Mouse (Mus musculus): ENCODE measurements at regions not wholly inside any gene's neighbourhood (a gene's known extent, or its start where the extent isn't known, plus 50 kb on each side); places are given as distances from the start of the nearest gene placed in this dataset.

- DNase-seq (ENCODE audit: inconsistent ontology term) = no peak
Measured at GRCm38 (mm10) chr14:67181586-67181985, 1172.6 kb upstream of the Gulo start.

DNA sequence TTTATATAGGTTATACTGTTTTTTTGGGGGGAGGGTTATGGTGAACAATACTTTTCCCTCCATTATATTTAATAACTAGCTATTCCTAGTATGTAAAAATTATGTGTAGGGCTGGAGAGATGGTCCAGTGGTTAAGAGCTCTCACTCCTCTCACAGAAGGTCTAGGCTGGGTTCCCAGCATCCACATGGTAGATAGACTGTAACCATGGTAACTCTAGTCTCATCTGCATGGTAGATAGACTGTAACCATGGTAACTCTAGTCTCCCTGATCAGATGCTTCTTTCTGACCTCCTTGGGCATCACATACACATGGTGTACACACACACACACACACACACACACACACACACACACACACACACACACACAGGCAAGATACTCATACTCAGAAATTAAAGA, 1170.5 kb upstream of the Gulo start:
- DNase-seq (ENCODE audit: inconsistent ontology term) = no peak

GRCm38 (mm10) chr14:67178329-67179039, 1169.5 kb upstream of the Gulo start:
- no peak for DNase-seq (ENCODE audit: inconsistent ontology term)

GRCm38 (mm10) chr14:67176672-67177071, 1167.7 kb upstream of the Gulo start:
- no peak for DNase-seq (ENCODE audit: inconsistent ontology term)

- DNase-seq (ENCODE audit: inconsistent ontology term) = no peak
Measured at GRCm38 (mm10) chr14:67176100-67176499, 1167.1 kb upstream of the Gulo start.

DNA sequence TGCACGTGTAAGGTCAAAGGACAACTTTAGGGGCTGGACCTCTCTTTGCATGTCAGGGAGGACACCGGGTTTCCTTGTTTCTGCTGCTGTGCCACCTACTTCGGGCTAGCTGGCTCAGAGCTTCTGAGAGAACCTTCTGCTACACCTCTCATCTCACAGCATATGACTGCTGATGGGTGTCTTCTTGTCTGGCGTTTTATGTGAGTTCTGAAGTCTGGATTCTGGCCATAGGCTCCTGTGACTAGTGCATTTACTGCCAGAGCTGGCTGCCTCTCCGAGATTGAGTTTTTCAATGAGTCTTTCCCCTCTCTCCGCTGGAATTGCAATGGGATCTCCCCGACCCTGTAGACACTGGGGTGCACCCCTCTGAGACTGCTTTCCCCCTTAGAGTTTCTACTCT, 1165.9 kb upstream of the Gulo start:
- DNase-seq (ENCODE audit: inconsistent ontology term) = no peak

- DNase-seq (ENCODE audit: inconsistent ontology term) = peak; percentile 43
Measured at GRCm38 (mm10) chr14:67170801-67171200, 1161.8 kb upstream of the Gulo start.

DNA sequence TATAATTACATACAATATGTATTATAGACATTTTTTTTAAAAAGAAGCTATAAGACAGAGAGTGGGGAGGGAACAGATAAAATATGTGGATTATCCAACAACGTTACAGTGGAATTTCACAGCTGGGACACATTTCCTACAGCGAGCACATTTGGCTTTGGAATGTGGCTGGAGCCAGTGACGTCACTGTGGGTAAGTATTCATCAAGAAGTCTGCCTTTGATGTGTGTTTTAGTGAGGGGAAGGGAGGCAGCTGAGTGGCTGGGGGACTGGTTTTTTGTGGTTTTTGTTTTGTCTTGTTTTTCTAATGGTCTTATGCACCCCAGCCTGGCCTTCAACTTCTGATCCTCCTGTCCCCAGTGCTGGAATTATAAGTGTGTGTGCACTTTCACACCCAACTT, 1161.2 kb upstream of the Gulo start:
- DNase-seq (ENCODE audit: inconsistent ontology term) = peak; percentile 82

DNA sequence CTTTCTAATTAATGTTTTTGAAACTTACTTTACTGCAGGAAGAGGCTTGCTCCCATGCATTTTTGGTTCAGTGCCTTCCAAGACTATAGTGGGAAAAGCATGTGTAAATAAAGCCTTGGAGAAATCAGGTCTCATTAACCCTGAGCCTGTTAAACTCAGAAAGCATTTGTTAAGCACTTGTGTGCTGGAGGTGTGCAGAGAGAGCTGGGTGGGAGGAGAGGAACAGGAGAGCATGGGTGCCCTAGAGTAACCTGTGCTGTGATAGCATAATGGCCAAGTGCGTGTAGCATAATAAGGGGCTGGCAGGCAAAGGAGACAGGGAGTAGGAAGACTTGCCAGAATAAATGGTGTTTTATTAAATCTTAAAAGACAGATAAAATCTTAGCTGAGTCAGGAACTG, 1160.2 kb upstream of the Gulo start:
- DNase-seq (ENCODE audit: inconsistent ontology term) = no peak

DNA sequence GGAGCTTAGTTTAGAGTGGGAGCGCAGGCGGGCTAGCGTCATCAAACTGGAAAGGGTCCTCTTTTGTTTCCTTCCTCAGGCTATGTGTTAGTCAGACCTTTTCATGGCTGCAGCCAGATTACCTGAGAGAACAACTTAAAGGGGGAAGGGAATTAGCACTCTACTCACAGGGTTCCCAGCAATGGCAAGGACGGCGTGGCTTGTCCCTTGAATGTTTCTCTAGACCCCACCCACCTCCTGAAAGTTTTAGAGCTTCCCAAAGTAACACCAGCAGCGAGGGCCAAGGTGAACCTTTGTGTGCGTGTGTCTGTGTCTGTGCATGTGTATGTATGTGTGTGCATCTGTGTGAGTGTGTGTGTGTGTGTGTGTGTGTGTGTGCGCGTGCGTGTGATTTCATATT, 1151.0 kb upstream of the Gulo start:
- DNase-seq (ENCODE audit: inconsistent ontology term) = no peak

GRCm38 (mm10) chr14:67158867-67159266, 1149.9 kb upstream of the Gulo start:
- no peak for DNase-seq (ENCODE audit: inconsistent ontology term)

DNA sequence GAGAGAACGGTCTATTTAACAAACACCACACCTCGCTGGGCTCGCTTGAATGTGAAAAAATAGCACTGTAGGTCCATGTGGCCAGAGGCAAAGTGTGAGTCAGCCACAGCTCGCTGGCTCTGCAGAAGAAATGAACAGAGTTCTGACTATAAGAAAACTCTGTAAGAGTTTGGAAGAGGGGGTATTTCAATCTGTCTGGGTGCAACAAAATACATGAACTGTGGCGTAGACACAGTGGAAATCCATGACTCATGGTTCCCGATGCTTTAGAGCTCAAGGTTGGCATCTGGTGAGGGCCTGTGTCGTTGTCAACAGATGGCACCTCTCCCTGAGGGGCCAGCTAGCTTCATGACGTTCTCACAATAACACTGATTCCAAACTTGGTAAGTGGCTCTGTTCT, 1147.4 kb upstream of the Gulo start:
- DNase-seq (ENCODE audit: inconsistent ontology term) = peak; percentile 45

- no peak for DNase-seq (ENCODE audit: inconsistent ontology term)
Measured at GRCm38 (mm10) chr14:67153621-67154020, 1144.6 kb upstream of the Gulo start.

GRCm38 (mm10) chr14:67149961-67150471, 1141.0 kb upstream of the Gulo start:
- DNase-seq (ENCODE audit: inconsistent ontology term) = no peak

GRCm38 (mm10) chr14:67149091-67149490, 1140.1 kb upstream of the Gulo start:
- peak; percentile 75 for DNase-seq (ENCODE audit: inconsistent ontology term)

GRCm38 (mm10) chr14:67146602-67147001, 1137.6 kb upstream of the Gulo start:
- DNase-seq (ENCODE audit: inconsistent ontology term) = peak; percentile 16

- DNase-seq (ENCODE audit: inconsistent ontology term) = no peak
Measured at GRCm38 (mm10) chr14:67145046-67145445, 1136.0 kb upstream of the Gulo start.

DNA sequence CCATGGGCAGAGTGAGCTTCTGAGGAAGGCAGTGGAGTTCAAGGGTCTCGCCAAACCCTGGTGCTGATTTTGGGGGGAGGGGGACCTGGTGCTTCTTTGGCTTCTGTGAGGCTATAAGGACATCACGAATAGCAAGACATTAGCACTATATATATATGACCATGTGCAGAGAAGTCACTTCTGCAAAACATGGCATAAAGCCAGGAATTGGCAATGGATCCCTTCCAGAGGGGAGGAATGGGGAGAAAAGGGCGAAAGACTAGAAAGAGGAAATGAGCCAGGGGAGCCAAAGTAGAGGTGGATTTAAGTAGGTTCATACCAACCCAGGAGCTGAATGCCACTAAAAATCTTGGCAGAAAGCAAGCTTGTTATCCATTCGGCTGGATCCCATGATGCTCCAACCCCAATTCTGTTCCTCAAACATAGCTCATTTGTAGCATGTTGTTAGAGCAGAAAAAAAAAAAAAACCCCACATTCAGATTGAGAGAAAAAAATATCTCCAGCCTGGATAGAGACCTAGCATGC, 1135.5 kb upstream of the Gulo start:
- no peak for DNase-seq (ENCODE audit: inconsistent ontology term)

DNA sequence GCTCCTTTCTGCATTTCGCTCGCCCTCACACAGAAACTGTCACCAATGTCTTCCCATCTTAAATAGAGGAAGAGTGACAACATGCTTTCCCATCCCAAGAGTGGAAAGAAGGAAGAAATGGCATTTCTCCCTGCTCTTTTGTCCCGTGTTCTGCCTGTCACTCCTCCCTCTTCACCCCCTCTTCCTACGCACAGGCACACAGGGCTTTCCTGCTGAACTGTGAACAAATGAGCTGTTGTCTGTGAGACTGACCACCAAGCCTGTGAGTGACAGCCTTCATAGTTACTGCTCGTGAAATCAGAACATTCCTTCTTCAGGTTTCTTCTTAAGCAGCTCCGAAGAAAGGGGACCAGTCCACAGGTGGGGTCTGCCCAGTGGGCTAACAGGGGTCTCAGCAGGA, 1134.8 kb upstream of the Gulo start:
- DNase-seq (ENCODE audit: inconsistent ontology term) = no peak

- DNase-seq (ENCODE audit: inconsistent ontology term) = no peak
Measured at GRCm38 (mm10) chr14:67142556-67143250, 1133.7 kb upstream of the Gulo start.

DNA sequence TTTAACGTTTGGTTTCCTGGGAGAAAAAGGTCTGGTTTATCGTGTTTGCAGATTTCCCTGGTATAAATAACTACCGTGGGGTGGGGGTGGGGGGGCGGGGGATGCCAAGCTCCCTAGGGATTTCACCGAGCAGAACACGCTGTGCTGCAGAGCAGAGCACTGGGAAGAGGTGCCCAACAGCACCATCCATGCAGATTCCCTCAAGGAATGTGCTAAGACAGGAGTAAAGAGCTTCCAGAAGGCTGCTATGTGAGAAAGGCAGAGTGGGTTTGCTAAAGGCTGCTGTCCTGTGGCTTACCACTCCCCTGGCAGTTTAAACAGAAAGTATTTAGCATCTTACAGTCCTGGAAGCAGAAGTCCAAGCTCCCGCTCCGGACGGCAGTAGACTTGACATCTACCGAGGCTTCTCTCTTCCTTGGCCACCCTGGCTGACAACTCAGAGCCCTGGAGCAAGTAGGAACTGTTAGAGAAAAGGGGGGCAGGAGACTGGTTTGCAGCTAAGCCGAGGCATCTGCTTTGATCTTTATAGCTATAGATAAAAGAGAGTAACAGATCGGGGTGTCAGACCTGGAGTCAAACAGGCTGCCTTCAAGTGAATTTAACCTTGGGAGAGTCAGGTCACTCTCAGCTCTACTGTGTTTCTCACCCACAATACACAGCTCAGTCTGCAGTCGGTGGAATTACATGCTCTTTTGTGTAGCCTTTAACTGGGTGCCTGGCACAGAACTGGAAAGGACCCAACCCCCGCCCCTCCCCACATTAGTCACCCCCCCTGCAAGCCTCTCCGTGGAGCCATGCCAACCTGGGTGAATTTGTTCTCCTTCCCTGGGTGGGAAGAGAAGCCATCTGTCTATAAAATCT, 1132.8 kb upstream of the Gulo start:
- peak; percentile 54 for DNase-seq (ENCODE audit: inconsistent ontology term)

- DNase-seq (ENCODE audit: inconsistent ontology term) = no peak
Measured at GRCm38 (mm10) chr14:67141151-67141550, 1132.1 kb upstream of the Gulo start.

Measured in Muller cell, postnatal 12 days (primary cell).